Mouse (Mus musculus) G1E (cell line): ENCODE data around the gene Espnl.

Source experiments
- CTCF ChIP-seq: IDR thresholded peaks from 2 replicates; pipeline ENCODE4 v1.5.1; 2012; ENCODE audit warnings: low read depth, low read length, inconsistent platforms, mixed read lengths
- GATA1 ChIP-seq: IDR thresholded peaks from 2 replicates; pipeline ENCODE4 v1.6.1; 2012; ENCODE audit warnings: borderline replicate concordance, low read length, inconsistent platforms, mixed read lengths
- POLR2AphosphoS5 ChIP-seq: IDR thresholded peaks from 2 replicates; pipeline ENCODE4 v1.6.1; 2012; ENCODE audit warnings: low read depth, low read length, inconsistent platforms; ENCODE audit not compliant: insufficient replicate concordance

- TF ChIP-seq CTCF = no peak
- no peak for TF ChIP-seq GATA1
- TF ChIP-seq POLR2AphosphoS5 = no peak
These were observed 22.0 kb upstream of the Espnl start for GRCm38 (mm10) chr1:91299707-91300426.
